Mouse (Mus musculus): Measurements from ENCODE around the gene A930017K11Rik.

- no peak for TF ChIP-seq FLI1 (IDR thresholded peaks at IDR 0.05; ENCODE audit: low read length)
- TF ChIP-seq GATA1 (IDR thresholded peaks at IDR 0.05; ENCODE audit: borderline replicate concordance, low read length): no peak
Observed at GRCm38 (mm10) chr17:25993489-25993888, 41.1 kb upstream of the A930017K11Rik start.

Measured in megakaryocyte, embryonic 14.5 days (primary cell).